Mouse (Mus musculus): Measurements from ENCODE around the gene Ccdc88c.

DNA sequence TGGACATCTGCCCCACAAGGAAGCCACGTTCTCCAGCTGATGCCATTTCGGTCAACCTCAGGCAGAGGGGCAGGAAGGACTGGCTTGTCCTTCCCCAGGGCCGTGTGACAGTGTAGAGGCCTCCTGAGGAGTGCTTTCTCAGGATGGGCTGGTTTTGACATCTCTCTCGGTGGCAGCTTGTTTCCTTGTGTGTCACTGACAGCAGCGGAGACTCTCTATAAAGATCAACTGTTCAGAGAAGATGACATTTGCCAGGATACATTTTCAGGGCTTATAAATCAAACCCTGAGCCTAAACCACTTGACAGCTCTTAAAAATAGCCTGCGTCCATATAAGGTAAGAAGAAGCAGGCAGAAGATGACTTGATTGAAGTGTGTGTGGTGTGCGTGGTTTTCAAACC lies 59.0 kb downstream of the Ccdc88c start:
- TF ChIP-seq CTCF (IDR thresholded peaks at IDR 0.05; ENCODE audit: control insufficient read depth, insufficient read depth, low read length), result no peak
- no peak for TF ChIP-seq POLR2A (IDR thresholded peaks at IDR 0.05; ENCODE audit: borderline replicate concordance, control insufficient read depth, low read depth, low read length)
